Mouse (Mus musculus) liver, embryonic 13.5 days (tissue): ENCODE data around the gene Mgat4b. TPM values are rescaled to one million over a fixed set of nuclear protein-coding genes. Genes with fewer than 3 reads are reported as not detected.
"Not testable (repeated sequence)": the region's sequence is repeated elsewhere in the genome, so short reads cannot be mapped to it uniquely, and the experiment has no call there.

Source experiments
- ATAC-seq: fragments of 200-750 bp; cut with Nextera tagmentation; 2 replicates; pipeline ENCODE4 v1.8.0; 2017; ENCODE audit warnings: low read depth, mild to moderate bottlenecking, moderate number of reproducible peaks, moderate library complexity
- DNase-seq: peaks from one replicate; pipeline ENCODE4 v3.0.0; 2022
- H3K27ac ChIP-seq: fragments of 300-500 bp; sonication (generic); 2 replicates; pipeline ENCODE4 v1.5.1; 2015; ENCODE audit warnings: moderate library complexity, mild to moderate bottlenecking, inconsistent platforms
- H3K27me3 ChIP-seq: fragments of 300-500 bp; sonication (generic); 2 replicates; pipeline ENCODE4 v1.6.1; 2015; ENCODE audit warnings: mild to moderate bottlenecking, inconsistent platforms
- H3K36me3 ChIP-seq: fragments of 300-500 bp; sonication (generic); 2 replicates; pipeline ENCODE4 v1.6.1; 2015; ENCODE audit warnings: mild to moderate bottlenecking, inconsistent platforms
- H3K4me1 ChIP-seq: fragments of 300-500 bp; sonication (generic); replicated peaks from 2 replicates; pipeline ENCODE4 v1.6.1; 2015; ENCODE audit warnings: inconsistent platforms
- H3K4me2 ChIP-seq: fragments of 300-500 bp; sonication (generic); 2 replicates; pipeline ENCODE4 v1.6.1; 2015; ENCODE audit warnings: inconsistent platforms, mild to moderate bottlenecking, moderate library complexity
- H3K4me3 ChIP-seq: fragments of 300-500 bp; sonication (generic); replicated peaks from 2 replicates; pipeline ENCODE4 v1.5.1; 2015; ENCODE audit warnings: mild to moderate bottlenecking, inconsistent platforms
- H3K9ac ChIP-seq: fragments of 300-500 bp; sonication (generic); 2 replicates; pipeline ENCODE4 v1.6.1; 2015; ENCODE audit warnings: mild to moderate bottlenecking, inconsistent platforms
- H3K9me3 ChIP-seq: fragments of 300-500 bp; sonication (generic); replicated peaks from 2 replicates; pipeline ENCODE4 v1.6.1; 2016; ENCODE audit warnings: inconsistent platforms
- WGBS: fragments of 180-500 bp; shearing (Covaris S2); methylation state at CpG from one replicate; pipeline ENCODE4 v1.1.7; 2015; ENCODE audit not compliant: insufficient replicate concordance; 5-methylcytosine and 5-hydroxymethylcytosine counted together
- polyA plus RNA-seq: library from polyadenylated mRNA; unstranded; fragments of >200 nt; fragmentation: Nextera tagmentation; extraction: Ambion mirVana; gene quantifications from 2 replicates; pipeline ENCODE4 v1.2.1, GENCODE M21; 2015

Gene Mgat4b
- 11.4 and 12.1 TPM in 2 replicates for polyA plus RNA-seq

- H3K27ac ChIP-seq, result peak within 1 kb of the TSS; percentile 99
- no peaks in the 10 kb centered on the region for H3K9me3 ChIP-seq
- peaks cover 28% of the 10 kb centered on the region for H3K36me3 ChIP-seq
- peak; percentile 69 for DNase-seq
- peak within 1 kb of the TSS; percentile 78 for H3K4me2 ChIP-seq
- peaks cover 74% of the 10 kb centered on the region for H3K4me1 ChIP-seq
- H3K4me3 ChIP-seq, result peak within 1 kb of the TSS; percentile 92
- peak; percentile 66 for ATAC-seq
- H3K9ac ChIP-seq, result peak within 1 kb of the TSS; percentile 98
- H3K27me3 ChIP-seq, result no peaks in the 10 kb centered on the region
- WGBS, result under 1% methylated on average over 48 of the region's 48 CpGs
Observed at GRCm38 (mm10) chr11:50210505-50211151, at the start of gene Mgat4b, which contains the start of gene Sqstm1. Gene Mgat4b (plus strand): TSS chr11:50210890. Gene Sqstm1 (minus strand): TSS chr11:50210827.

- 0 out of 2 replicates have a peak overlapping the region, but pooled peaks have one; percentile 23 for H3K27ac ChIP-seq
- H3K4me2 ChIP-seq, result no peak overlapping the region
- ATAC-seq (peak; percentile 57), DNase-seq (peak; percentile 54)
- H3K36me3 ChIP-seq, result peaks cover 66% of the 10 kb centered on the region
- WGBS, result 47% methylated on average over 10 of the region's 10 CpGs
- H3K27me3 ChIP-seq, result no peaks in the 10 kb centered on the region
- no peak overlapping the region for H3K9ac ChIP-seq
- H3K9me3 ChIP-seq, result no peaks in the 10 kb centered on the region
- H3K4me3 ChIP-seq, result no peak overlapping the region
- H3K4me1 ChIP-seq, result peaks cover 36% of the 10 kb centered on the region
Observed at GRCm38 (mm10) chr11:50161578-50162304, 48.9 kb upstream of the Mgat4b start.

DNA sequence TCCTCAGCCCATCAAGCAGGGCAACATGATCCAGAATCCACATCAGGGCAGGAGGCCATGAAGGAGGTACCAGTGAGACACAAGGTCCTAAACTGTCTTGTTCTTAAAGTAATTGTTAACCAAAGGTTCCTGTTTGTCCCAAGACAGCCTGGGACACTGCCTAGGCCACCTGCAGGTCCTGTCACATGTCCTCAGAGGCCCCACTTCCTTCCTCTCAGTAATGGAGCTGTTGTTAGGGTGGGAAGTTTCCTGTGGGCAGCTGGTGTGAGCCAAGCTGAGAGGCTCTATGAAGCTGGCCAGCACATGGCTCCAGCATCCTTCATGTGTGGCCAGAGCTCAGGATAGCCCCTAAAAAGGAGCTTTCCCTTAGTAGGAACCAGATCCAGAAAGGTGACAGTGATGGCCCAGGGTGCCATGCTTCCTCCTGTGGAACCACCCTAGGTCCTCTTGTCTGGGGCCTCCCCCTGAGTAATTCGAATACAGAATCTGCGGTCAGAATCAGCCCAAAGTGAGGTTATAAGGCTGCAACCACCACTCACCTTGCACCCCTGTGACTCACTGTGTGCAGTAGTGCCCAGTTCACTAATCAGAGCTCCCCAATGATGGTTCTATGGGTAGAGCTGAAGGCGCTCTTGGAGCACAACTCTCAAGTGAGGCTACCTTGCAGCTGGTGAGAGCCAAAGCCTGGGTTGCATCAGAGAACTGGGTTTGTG is 48.2 kb upstream of the Mgat4b start:
- Histone ChIP-seq H3K4me1 (peaks cover 36% of the 10 kb centered on the region), H3K27me3 (no peaks in the 10 kb centered on the region), H3K9ac (no peak overlapping the region), H3K27ac (0 out of 2 replicates have a peak overlapping the region, but pooled peaks have one; percentile 19), H3K9me3 (no peaks in the 10 kb centered on the region), H3K4me2 (no peak overlapping the region), H3K36me3 (peaks cover 59% of the 10 kb centered on the region), H3K4me3 (no peak overlapping the region)
- ATAC-seq (no peak), DNase-seq (no peak)
- WGBS, result 82% methylated on average over 3 of the region's 3 CpGs

GRCm38 (mm10) chr11:50168352-50168751 is 42.3 kb upstream of the Mgat4b start:
- no peak for DNase-seq

DNA sequence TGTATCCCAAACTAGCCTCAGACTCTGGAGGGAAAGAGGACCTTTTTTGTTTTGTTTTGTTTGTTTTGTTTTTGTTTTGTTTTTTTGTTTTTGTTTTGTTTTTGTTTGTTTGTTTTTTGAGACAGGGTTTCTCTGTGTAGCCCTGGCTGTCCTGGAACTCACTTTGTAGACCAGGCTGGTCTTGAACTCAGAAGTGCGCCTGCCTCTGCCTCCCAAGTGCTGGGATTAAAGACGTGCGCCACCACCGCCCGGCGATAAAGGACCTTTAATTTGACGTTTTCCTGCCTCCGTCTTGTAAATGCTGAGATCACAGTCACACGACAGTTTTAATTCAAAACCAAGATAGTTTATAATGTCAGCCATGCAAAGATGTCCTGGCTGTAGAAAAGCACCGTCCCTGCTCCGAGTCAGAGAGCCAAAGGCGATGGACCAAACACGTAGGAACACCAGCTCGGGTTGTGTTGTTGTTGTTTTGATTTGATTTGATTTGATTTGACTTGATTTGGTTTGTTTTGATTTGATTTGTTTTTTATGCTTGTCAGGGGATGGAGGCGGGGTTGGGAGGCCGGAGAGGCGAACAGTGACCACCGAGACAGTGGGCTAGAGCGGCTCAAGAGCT is 36.5 kb upstream of the Mgat4b start, which contains the start of gene Mrnip:
Mrnip (plus strand) TSS at position 334 of the 619 bp plus-strand sequence.
- peak within 1 kb of the TSS; percentile 85 for H3K4me2 ChIP-seq
- 0 out of 2 replicates have a peak, but pooled peaks have one; percentile 1 for ATAC-seq
- peaks cover 25% of the 10 kb centered on the region for H3K36me3 ChIP-seq
- H3K27me3 ChIP-seq, H3K9me3 ChIP-seq, DNase-seq: not testable (repeated sequence)
- peaks cover 40% of the 10 kb centered on the region for H3K4me1 ChIP-seq
- peak within 1 kb of the TSS; percentile 84 for H3K27ac ChIP-seq
- H3K9ac ChIP-seq, result peak within 1 kb of the TSS; percentile 82
- 5% methylated on average over 19 of the region's 19 CpGs for WGBS
- H3K4me3 ChIP-seq, result peak within 1 kb of the TSS; percentile 76

More at GRCm38 (mm10) chr11:50168352-50168751, 42.3 kb upstream of the Mgat4b start:
- no peaks in the 10 kb centered on the region for H3K9me3 ChIP-seq
- WGBS, result 71% methylated on average over 5 of the region's 5 CpGs
- no peaks in the 10 kb centered on the region for H3K27me3 ChIP-seq
- peaks cover 7% of the 10 kb centered on the region for H3K4me1 ChIP-seq
- no peak overlapping the region for H3K4me2 ChIP-seq
- H3K27ac ChIP-seq, result no peak overlapping the region
- H3K36me3 ChIP-seq, result peaks cover 51% of the 10 kb centered on the region
- no peak for ATAC-seq
- H3K9ac ChIP-seq, result no peak overlapping the region
- H3K4me3 ChIP-seq, result no peak overlapping the region

DNA sequence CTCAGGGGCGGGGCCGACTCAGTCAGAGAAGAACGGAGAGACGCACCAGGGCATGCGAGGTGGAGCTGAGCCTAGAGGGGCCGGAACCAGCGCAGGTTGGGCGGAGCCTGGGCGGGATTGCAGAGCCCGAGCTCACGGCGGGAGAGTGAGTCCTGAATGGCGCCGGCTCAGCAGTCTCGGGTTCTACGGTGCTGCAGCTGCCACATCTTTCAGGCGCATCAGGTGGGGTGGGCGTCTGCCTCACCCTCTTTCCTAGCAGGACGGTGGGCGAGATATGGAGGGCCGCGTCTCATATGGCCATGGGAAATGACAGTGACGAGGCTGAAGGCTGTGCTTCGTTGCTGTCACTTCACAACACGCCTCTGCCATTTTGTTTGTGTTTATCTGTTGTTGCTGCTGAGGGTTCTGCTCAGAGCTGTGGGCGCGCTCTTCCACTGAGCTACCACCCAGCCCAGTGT is 35.9 kb upstream of the Mgat4b start:
- Histone ChIP-seq H3K36me3 (peaks cover 19% of the 10 kb centered on the region), H3K9me3 (no peaks in the 10 kb centered on the region), H3K27me3 (no peaks in the 10 kb centered on the region), H3K4me2 (peak overlapping the region; percentile 85), H3K4me1 (peaks cover 39% of the 10 kb centered on the region), H3K9ac (peak overlapping the region; percentile 82), H3K27ac (peak overlapping the region; percentile 84), H3K4me3 (peak overlapping the region; percentile 76)
- WGBS, result under 1% methylated on average over 27 of the region's 27 CpGs
- peak; percentile 98 for DNase-seq
- ATAC-seq, result peak; percentile 99

GRCm38 (mm10) chr11:50176351-50176750 is 34.3 kb upstream of the Mgat4b start:
- 79% methylated on average over 3 of the region's 3 CpGs for WGBS
- ATAC-seq, result no peak
- DNase-seq, result no peak
- Histone ChIP-seq H3K27ac (no peak overlapping the region), H3K4me3 (no peak overlapping the region), H3K9ac (no peak overlapping the region), H3K4me2 (0 out of 2 replicates have a peak overlapping the region, but pooled peaks have one; percentile 85), H3K27me3 (no peaks in the 10 kb centered on the region), H3K4me1 (peaks cover 39% of the 10 kb centered on the region), H3K9me3 (no peaks in the 10 kb centered on the region), H3K36me3 (peaks cover 6% of the 10 kb centered on the region)

DNA sequence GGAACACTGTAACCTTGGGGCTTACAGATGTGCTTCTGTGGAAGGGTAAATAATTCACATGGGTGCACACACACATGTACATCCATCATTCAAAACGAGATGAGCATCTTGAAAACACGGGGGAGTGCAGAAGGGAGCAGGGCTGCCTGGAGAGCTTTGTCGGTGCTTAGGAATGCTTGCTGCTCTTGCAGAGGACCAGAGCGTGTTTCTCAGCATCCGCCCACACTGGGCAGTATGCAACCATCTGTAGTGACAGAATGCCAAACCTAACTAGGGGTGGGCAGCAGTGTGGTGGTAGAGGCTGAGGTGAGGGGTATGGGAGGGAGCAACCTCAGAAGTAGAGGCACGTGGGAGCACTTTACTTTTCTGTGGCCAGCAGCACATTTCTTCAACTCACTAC is 33.6 kb upstream of the Mgat4b start:
- Histone ChIP-seq H3K4me2 (no peak overlapping the region), H3K27me3 (no peaks in the 10 kb centered on the region), H3K36me3 (peaks cover 3% of the 10 kb centered on the region; the same call in 1 of the 2 replicates), H3K9ac (no peak overlapping the region), H3K4me1 (peaks cover 39% of the 10 kb centered on the region), H3K9me3 (no peaks in the 10 kb centered on the region), H3K27ac (no peak overlapping the region), H3K4me3 (no peak overlapping the region)
- no peak for ATAC-seq
- no peak for DNase-seq
- 71% methylated on average over 6 of the region's 6 CpGs for WGBS

- H3K27me3 ChIP-seq, result no peaks in the 10 kb centered on the region
- no peak overlapping the region for H3K4me2 ChIP-seq
- ATAC-seq, result no peak
- WGBS, result 68% methylated on average over 5 of the region's 5 CpGs
- peaks cover 3% of the 10 kb centered on the region; the same call in 1 of the 2 replicates for H3K36me3 ChIP-seq
- 0 out of 2 replicates have a peak overlapping the region, but pooled peaks have one; percentile 30 for H3K27ac ChIP-seq
- no peak overlapping the region for H3K4me3 ChIP-seq
- no peaks in the 10 kb centered on the region for H3K9me3 ChIP-seq
- H3K9ac ChIP-seq, result no peak overlapping the region
- peaks cover 55% of the 10 kb centered on the region for H3K4me1 ChIP-seq
- no peak for DNase-seq
Observed at GRCm38 (mm10) chr11:50178532-50179488, 31.9 kb upstream of the Mgat4b start.
